Mouse (Mus musculus): ENCODE results near the gene Ranbp9.

Ranbp9 gene

DNA sequence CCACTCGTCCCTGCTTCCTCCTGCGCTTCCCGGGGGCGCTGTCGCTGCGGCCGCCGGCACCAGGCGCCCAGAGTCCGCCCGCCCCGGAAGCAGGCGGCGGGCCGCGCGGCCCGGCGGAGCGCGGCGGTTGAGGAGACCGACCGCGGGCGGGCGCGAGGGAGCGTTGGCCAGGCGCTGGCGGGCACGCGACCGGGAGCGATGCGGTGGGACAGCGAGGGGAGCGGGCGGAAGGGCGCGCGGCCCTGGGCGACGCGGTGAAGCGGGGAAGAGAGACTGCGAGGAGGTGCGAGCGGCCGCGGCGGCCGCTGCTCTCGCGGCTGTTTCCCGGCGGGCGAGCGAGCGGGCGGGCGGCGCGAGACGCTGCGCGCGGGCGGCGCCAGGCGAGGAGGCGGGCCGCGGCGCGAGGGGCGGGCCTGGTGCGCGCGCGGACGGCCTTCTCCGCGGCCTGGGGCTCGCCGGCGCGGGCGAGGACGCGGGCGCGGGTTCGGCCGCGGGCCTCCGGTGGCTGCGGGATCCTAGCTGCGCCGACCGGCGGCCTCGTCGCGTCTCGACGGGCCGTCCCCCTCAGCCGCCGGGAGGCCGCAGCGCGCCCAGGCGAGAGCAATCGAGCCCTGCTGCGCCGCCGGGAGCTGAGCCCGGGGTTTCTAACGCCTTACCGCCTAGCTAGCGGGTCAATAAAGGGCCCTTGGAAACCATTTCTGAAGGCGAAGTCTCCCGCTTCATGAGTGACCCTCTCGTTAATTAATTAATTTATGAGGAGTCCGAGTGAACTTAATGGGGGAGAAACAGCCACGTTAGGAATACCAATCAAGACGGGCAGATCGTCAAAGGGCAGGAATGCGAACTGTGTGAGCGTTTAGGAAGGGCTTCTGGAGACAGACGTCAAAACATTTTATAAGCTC lies at the start of gene Ranbp9:
Gene Ranbp9, minus strand, starts transcription at position 326 of the 902 bp plus-strand sequence.
- peak; percentile 83 for DNase-seq

DNA sequence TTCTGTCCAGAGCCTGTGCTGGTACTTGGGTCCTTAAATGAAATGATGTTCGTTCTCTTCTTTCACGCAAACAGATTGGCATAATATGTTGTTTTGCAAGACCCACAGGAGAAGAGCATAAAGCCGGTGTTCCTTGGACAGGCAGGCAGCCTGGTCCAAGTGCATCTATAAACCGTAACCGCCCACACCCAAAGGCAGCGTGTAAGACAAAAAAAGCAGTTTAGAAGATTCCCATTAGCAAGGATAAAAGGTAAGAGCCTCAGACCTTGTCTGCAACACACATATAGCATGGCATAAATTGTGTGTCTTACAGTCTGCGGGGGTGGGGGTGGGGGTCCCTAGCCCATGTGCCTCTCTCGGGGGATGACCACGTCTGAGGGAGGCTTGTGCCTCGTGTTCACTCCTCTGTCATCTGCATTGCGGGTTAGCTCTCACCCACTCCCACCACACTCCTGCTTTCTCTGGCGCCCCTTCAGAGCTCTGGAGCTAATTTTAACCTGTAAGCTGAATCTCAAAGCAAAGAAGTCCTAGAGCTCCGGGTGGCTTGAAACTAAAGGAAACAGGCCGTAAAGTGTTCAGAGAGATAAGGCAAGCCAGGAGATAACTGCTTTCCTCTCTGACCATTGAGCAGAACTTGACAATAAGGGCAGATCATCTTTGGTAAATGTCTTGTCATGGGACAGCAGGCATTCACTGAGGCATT lies 49.2 kb upstream of the Ranbp9 start:
- no peak for DNase-seq

DNA sequence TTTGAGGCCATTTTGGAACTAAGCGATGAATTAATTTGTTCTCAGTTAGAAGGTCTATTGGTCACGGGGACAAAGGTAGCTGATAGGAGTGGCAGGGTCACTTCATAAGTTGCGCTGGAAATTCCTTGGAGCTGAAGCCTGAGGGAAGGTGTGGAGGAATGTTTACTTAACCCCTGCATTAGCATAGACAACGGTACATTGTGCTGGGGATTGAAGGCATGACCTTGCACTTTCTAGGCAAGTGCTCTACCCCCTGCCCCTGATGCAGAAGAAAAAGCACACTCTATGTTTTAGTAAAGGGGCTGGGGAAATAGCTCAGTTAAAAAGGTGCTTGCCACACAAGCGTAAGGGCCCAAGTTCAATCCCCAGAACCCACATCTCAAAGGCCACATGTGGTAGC lies 45.2 kb upstream of the Ranbp9 start:
- DNase-seq = no peak

DNA sequence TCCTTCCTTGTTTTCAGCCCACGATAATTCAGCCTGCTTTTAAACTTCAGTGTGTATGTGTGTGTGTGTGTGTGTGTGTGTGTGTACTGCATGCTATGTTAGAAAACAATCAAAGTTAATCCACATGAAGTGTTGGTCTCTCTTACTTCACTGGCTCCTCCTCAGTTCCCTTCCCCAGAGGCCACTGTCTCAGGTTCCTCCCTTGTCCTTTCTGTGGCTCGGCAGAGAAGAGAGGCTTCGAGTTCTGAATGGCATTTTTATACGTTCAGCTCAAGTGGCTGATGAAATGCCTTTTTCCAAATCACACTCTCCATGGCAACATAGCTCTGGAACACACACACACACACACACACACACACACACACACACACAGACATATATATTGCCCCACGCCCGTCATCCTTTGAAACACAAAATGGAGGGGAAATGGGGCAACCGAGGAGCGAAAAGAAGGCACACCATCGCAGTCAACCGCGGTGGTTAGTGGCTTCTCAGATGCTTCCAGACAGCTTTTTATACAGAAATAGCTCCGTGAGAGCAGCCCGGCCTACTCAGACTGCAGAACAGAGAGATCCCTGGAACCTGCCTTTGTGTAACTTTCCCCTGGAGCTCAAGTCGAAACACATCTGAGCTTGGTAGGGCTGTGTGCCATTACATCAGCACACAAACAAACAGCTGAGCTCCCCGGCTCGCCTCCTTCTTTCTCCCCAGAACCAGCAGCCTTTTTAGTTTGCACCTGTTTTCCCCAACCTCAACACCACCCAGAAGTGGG lies 44.5 kb upstream of the Ranbp9 start:
- DNase-seq = no peak

DNA sequence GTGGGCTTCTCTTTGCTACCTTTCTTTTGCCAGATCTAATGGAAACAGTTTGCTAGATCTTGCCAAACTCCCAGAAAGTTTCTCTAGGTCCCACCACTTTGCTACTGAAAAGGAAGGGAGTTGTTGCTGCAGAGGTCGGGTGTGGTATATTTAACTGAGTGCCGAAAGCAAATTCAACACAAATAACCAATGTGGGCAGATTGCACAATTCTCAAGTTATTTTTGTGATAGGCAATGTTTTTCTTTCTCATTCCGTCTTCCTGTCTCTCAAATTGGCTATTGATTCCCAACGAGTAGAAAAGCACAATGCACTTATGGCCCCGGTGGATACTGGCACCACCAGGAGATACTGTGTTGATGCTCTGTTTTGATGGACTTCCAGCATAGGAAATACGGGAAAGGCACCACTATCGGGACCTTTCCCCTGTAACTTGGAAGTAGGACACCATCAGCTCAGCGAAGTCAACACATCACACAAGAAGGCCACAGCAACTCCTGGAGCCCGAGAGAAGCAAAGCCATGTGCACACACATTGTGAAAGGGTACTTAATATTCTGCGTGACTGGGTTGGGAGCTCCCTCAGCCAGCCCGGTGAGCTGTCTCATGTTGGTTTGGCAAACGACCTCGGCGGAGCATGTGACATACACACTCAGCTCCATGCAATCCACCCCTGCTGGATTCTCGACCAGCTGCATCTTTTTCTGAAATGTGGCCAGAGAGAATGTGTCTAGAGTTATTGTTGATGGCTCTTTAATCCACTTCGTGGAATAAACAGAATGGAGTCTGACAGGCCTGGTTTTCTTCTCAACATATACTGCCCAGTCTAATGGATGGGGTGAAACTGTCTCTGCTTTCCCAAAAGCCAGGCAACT lies 43.6 kb upstream of the Ranbp9 start:
- DNase-seq = peak; percentile 23

DNA sequence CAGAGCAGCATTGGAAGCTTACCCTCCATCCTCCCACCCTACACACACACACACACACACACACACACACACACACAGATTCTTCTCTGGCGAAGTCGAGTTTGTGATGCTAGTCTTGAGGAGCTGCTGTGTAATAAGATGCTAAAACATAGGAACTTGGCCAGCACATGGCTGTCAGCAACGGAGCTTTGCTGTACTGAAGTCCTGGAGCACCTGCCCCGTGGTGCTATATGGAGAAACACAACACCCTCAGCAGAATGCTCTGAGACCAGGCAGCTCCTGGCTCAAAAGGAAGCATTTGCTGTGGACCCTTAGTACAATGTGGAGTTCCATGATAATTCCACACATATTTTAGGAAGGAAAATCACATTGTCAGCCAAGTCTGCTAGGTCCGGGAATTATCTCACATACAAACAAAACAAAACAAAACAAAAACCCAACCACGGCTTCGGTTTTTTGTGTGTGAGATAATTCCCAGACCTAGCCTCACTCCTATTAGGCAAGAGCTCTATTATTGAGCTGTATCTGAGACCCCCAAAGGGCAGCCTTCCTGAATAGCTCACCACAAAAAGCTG lies 42.9 kb upstream of the Ranbp9 start:
- DNase-seq = no peak

DNA sequence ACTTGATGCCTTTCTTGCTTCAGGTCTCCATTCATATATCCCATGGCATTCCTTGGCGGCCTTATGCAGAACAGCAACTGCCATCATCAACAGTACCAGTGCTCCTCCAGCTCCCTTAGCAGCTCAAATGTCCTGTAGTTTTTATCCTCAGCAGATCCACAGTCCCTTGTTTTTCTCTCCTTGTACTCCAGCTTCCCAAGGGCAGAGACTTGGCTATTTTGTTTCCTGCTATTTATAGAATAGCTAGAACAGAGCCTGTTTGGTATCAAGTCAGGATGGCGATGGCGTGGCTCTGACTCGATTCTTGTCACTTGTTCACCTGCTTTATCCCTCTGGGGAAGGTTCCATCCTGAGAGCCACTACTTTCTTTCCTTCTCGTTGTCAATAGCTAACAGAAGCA lies 40.9 kb upstream of the Ranbp9 start:
- DNase-seq = no peak

DNA sequence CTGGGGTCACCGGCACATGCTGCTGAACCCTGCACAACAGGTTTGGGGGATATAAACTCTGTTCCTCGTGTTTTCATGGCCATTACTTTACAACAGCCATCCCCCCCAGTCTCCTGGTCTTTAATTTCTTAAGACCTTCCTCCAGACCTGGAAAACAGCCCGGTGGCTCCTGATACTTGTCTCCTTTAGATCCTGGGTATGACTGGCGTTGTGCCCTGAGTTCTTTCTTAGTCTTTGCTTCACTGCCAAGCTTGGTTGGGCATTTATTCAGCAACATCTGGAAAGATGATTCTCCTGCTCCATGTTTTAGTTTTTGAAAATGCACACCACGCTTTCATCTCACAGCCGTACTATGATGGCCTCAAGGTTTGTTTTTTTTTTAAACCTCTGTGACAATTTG lies 38.2 kb upstream of the Ranbp9 start:
- DNase-seq = no peak

DNA sequence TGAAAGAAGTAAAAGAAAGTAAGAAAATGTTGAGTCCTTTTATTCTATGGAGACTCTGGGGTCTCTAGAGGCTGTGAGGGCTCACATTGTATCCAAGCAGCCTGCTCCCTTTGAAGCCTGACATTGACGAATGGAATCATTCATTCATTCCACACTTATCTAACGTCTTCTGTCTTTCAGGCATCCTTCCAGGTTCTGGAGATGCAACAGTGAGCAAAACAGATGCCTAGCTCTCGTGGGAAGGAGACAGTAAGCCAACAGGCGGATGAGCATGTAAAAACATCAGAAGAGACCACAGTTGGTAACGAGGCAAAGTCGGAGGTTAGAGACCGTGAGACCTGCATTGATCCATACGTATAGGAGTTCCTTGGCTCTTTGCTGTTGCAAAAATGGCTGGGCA lies 36.3 kb upstream of the Ranbp9 start:
- DNase-seq = no peak

DNA sequence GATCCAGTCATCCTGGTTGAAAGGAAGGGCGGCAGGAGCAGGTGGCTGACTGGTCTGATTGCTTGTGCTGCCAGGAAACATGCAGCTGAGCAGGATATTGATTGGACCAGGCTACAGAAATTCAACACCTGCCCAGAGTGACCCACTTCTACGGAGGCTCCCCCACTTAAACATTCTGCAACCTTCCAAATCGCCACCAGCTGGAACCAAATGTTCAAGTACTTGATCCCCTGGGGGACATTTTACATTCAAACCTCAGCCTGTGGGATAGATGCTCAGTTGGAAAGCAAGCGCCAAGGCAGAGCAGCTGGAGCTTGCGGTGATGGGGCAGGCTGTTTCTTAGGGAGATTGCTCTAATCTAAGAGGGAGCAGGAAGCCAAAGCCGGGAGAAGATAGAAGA lies 35.8 kb upstream of the Ranbp9 start:
- no peak for DNase-seq

DNA sequence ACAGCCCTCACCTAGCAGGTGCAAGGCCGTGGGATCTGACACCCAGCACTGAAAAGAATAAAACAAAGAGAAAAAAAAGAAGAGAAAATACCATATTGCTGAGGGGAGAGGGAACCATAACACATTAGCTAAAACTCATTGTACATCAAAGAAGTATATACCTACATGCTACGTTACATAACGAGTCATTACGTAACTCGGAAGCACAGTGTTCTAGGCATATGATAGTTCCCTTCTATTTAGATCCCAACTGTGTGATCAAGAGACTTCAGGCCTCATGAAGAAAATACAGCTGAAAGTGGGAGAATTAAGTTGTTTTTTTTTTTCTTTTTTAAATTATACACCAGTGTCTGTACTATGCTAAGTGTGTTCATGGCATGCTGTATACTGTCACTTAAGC lies 35.0 kb upstream of the Ranbp9 start:
- no peak for DNase-seq

DNA sequence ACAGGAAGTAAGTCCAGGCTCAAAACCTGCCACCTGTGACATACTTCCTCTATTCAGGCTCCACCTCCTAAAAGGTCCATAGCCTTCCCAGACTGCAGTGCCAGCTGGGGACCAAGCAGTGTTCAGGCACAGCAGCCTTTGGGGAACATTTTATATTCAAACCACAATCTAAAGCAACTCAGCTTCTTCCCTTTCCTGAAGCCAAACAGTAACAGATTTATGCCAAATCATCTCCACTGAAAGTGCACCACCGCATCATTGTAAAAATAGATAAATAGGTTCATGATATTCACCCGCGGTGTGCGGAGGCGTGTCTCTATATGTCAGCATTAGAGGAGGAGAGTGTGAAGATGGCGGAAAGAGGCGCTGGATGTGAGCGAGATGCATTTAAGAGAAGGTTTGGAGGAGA lies 33.9 kb upstream of the Ranbp9 start:
- DNase-seq = no peak

DNA sequence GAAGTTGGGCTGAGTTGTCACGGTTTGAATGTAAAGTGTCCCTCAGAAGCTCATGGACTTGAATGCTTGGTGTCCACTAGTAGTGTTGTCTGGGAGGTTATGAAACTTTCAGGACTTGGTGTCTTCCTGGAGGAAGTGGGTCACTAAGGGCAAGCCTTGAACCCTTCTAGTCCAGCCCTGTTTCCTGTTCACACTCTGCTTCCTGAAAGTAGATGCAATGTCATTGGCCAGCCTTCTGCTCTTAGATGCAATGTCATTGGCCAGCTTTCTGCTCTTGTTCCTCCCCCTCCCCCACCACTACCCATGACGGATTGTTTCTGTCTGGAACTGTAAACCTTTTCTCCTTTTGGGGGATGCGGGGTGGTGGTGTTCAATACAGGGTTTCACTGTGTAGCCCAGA lies 31.7 kb upstream of the Ranbp9 start:
- no peak for DNase-seq

DNA sequence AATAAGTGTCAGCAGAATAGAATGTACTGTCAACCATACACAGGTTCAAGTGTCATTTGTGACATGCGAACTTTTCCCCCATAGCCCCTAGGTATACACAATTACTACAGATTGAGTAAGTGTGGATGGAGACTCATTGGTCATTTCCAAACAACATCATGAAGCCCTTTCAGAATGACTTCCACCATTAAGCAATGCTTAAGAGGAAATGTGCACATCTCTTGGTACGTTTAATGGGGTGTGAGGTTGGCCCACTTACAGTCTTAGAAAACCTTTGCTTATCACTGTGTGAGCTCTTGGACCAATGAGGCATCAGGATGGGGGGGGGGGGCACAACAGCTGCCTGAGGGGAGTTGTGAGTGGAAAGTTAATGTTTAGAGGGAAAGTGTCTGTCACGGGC lies 24.7 kb upstream of the Ranbp9 start:
- no peak for DNase-seq

DNA sequence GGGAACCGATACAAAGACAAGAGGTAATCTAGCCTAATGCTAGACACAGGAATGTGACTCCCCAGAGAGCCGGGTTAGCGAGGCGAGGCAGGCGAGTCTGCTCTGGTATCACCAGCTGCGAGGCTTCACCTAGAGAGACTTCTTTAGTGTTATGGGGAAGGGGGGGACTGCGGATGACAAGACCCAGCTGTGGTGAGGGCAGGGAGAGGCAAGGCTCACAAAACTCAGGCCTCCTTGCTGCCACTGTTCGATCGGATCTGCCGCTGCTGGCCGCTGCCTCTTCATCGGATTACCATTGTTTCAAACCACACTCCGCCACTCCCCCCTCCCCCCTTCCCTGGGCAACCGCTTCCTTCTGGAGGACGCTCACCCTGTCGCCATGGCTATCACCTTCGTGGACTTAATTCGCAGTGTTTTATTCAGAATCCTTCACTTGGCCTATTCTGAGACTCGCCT lies 22.3 kb upstream of the Ranbp9 start:
- peak; percentile 34 for DNase-seq

DNA sequence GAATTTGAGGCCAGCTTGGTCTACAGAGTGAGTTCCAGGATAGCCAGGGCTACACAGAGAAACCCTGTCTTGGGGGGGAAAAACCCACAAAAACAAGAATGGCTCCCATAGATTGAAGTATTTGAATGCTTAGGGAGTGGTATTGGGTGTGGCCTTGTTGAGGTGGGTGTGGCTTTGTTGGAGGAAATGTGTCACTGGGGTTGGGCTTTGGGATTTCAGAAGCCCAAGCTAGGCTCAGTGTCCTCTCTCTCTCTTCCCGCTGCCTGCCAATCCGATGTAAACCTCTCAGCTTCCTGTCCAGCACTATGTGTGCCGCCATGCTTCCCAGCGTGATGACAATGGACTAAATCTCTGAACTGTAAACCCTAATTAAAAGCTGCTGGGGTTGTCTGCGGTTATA lies 20.5 kb upstream of the Ranbp9 start:
- DNase-seq = no peak

DNA sequence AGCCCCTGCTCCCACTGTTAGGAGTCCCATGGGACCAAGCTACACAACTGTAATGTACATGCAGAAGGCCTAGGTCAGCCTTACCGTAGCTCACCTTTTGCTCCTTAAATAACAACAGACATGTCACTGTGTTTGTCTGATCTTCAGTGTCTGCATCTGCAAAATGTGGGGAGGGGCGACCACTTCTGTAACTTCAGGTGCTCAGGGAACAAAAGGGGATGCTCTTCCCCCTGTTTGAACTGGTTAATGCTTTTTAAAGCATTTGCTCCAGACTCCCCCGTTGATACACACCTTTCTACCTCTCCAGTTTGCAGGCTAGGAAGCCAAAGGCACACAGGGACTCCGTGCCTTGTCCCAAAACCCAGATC lies 19.4 kb upstream of the Ranbp9 start:
- DNase-seq = no peak

DNA sequence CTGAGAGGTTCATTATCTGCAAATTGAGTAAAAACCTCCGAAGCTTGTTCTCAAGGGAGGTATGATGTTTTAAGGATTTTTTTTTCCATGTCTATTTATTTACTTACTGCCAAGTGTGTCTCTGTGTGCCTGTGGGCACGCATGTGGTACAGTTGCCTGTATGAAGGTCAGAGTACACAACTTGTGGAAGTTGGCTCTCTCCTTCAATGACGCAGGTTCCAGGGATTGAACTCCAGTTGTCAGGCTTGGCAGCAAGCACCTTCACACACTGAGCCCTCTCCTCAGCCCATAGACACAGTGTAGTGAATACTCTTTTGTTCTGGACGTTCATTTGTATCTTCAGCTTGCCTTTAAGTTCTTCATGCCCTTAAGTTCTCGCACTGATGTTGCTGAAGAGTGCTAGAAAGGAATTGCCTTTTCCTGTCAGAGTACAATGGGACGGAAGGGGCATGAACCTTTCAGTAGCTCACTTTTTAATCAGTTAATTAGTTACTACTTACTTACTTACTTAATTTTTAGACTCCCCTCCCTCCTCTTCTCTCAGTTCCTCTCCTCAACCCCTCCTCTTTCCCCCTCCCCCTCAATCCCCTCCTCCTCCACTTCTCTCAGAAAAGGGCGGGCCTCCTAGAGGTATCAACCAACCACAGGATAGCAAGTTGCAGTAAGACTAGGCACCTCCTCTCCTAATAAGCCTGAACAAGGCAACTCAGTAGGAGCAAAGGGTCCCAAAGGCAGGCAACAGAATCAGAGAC lies 18.8 kb upstream of the Ranbp9 start:
- no peak for DNase-seq

DNA sequence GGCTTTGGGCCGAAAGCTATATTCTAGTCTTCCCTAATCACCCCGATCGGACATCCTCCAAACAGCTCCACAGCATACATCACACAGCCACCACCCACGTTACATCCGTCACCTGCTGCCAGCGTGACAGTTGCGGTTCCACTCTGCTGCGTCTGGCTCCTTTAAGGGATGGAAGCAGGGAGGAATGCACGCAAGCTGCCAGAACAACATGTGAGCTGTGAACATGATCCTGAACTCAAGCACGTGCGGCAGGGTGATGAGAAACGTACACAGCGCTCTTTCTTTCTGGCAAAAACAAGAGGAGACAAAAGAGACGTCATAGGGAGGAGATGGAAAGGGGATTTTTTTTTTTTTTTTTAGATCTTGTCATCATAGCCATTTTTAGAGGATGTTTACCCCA lies 17.8 kb upstream of the Ranbp9 start:
- DNase-seq = no peak

DNA sequence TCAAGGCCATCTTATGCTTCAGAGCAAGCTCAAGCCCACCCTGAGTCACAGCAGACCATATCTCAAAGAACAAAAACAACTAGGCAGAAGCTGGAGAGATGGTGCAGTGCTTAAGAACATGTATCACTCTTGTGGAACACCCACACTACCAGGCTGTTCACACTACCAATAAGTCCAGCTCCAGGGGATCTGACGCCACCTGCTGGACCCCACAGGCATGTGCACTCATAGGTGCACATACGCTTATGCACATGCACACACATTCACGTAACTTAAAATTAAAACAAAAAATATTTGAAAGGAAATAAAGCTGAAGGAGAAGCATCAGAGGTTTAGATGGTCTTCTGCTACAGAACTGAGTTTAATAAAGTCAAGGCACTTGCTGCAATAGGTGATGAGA lies 16.7 kb upstream of the Ranbp9 start:
- DNase-seq = no peak

DNA sequence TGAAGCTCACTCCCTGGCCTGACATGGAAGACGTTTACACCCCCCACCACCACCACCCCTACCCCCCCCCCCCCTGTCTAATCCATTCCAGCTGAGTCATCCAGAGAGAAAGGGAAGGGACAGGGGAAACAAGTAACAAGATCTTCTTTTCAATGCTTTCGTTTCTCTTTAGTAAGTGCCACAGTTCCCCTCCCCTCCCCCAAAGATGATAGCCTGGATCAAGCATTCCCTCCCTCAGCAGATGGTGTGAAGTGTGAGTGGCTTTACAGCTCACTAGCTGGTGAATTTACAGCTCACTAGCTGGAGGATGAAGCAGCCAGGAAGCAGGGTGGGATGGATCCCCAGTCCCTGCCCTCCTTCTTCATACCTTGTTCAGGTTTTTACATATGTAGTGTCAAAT lies 15.6 kb upstream of the Ranbp9 start:
- DNase-seq = no peak

Measured in liver (tissue).